In the genomic region with DNA sequence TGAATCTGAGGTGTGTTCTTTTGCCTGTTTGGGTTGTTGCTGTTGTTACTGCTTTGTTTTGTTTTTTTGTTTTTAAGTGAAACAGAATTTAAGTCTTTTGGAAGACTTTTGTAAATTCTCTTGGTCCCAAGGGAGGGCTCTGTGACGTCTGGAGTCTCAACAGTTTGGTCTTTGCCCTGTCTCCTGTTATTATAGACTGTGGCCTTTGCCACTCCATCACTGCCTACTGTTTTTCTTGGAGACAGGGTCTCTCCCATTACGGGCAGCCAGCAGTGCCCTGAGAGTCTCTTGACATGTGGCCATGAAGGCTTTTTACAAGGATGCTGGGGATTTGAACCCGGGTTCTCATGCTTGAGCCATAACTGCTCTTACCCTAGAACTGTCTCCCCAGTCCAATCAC, we compare ENCODE assay signal across 16 mouse cellular contexts. TPM values are rescaled to one million over a fixed set of nuclear protein-coding genes. Genes with fewer than 3 reads are reported as not detected.
"Had no signal": no experiment of that assay in that cellular context is flagged by ENCODE, and none has a peak within 500 bp of the region (broad histone marks: within the 10 kb centered on the region; RNA-seq: fewer than 3 reads in every experiment).

No protein-coding gene starts in this region.

- H3K9me3 ChIP-seq: intestine, embryonic 15.5 days; liver, embryonic 13.5 days; neural tube, embryonic 13.5 days; stomach, embryonic 15.5 days had no signal

- H3K4me1 ChIP-seq: intestine, embryonic 15.5 days; liver, embryonic 13.5 days; neural tube, embryonic 13.5 days; stomach, embryonic 15.5 days had no signal

- H3K27ac ChIP-seq: intestine, embryonic 15.5 days; left cerebral cortex, adult 2 months; liver, embryonic 13.5 days; neural tube, embryonic 13.5 days; stomach, embryonic 15.5 days had no signal

- H3K36me3 ChIP-seq: intestine, embryonic 15.5 days; liver, embryonic 13.5 days; neural tube, embryonic 13.5 days; stomach, embryonic 15.5 days had no signal

- ATAC-seq: intestine, embryonic 15.5 days had no signal

- H3K27me3 ChIP-seq: intestine, embryonic 15.5 days; liver, embryonic 13.5 days; neural tube, embryonic 13.5 days; stomach, embryonic 15.5 days had no signal

- H3K4me3 ChIP-seq: intestine, embryonic 15.5 days; left cerebral cortex, adult 2 months; liver, embryonic 13.5 days; myocyte; neural tube, embryonic 13.5 days; stomach, embryonic 15.5 days had no signal

- H3K9ac ChIP-seq: intestine, embryonic 15.5 days; liver, embryonic 13.5 days; neural tube, embryonic 13.5 days; stomach, embryonic 15.5 days had no signal

- DNase-seq: layer of hippocampus, postnatal 36 days; liver, embryonic 13.5 days; lung, adult 2 months; right cerebral cortex, postnatal 25 days; spleen, adult 18-20 months had no signal

- H3K4me2 ChIP-seq: intestine, embryonic 15.5 days; liver, embryonic 13.5 days; midbrain, embryonic 11.5 days; neural tube, embryonic 13.5 days; stomach, embryonic 15.5 days had no signal

RNA-seq across cellular contexts. Expression of a gene that starts 22.1 kb away (rescaled TPM):
- polyA plus RNA-seq: midbrain, embryonic 11.5 days; myocyte; neural tube, embryonic 13.5 days had no signal

RNA-seq across cellular contexts. Expression of a gene that starts 32.3 kb away (rescaled TPM):
- polyA plus RNA-seq: intestine, embryonic 15.5 days; limb, embryonic 11.5 days; limb, embryonic 14.5 days; liver, adult 2 months; liver, embryonic 13.5 days; liver, embryonic 16.5 days; lung, adult 2 months; lung, embryonic 16.5 days; myocyte had no signal
